Mouse (Mus musculus) bone marrow macrophage, adult 2 months (primary cell): ENCODE results near the gene Eif4g2. TPM values are rescaled to one million over a fixed set of nuclear protein-coding genes. Genes with fewer than 3 reads are reported as not detected.

Experiments
- H3K27ac ChIP-seq: 2 replicates; pipeline ENCODE4 v1.5.1; 2012; ENCODE audit warnings: low read depth, low read length; ENCODE audit not compliant: insufficient read depth
- H3K4me1 ChIP-seq: 2 replicates; pipeline ENCODE4 v1.6.1; 2012; ENCODE audit warnings: low read length; ENCODE audit not compliant: control insufficient read depth, insufficient read depth
- H3K4me3 ChIP-seq: 2 replicates; pipeline ENCODE4 v1.5.1; 2012; ENCODE audit warnings: mild to moderate bottlenecking, low read length, moderate library complexity; ENCODE audit not compliant: insufficient read depth
- CTCF ChIP-seq: IDR thresholded peaks from 2 replicates; pipeline ENCODE4 v1.5.1; 2012; ENCODE audit warnings: low read depth, mild to moderate bottlenecking, low read length, moderate library complexity
- POLR2A ChIP-seq: IDR thresholded peaks from 2 replicates; pipeline ENCODE4 v1.6.1; 2012; ENCODE audit warnings: mild to moderate bottlenecking, low read depth, low read length, borderline replicate concordance
- polyA plus RNA-seq: library from polyadenylated mRNA; stranded (reverse); fragments of >200 nt; gene quantifications from 2 replicates; pipeline ENCODE4 v1.2.4, GENCODE M21; 2012; ENCODE audit not compliant: missing spikeins, insufficient read depth, insufficient read length

The Eif4g2 gene
- polyA plus RNA-seq, 1 experiment: 428 TPM

DNA sequence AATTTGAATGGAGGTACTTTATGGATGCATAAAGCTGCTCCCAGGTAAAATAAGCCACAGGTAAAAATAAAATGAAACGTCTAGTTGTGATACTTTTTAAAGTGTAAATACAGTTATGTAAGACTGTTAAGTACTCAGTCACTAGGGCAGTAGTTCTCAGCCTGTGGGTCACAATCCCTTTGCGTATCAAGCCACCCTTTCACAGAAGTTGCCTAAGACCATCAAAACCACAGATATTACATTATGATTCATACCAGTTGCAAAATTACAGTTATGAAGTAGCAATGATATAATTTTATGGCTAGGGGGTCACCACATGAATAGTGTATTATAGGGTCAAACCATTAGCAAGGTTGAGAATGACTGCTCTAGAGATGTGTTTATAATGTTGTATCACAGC, 12.3 kb upstream of the Eif4g2 start:
- Histone ChIP-seq H3K4me1 (peaks cover 7% of the 10 kb centered on the region), H3K4me3 (no peak overlapping the region), H3K27ac (no peak overlapping the region)
- TF ChIP-seq POLR2A (no peak), CTCF (no peak)

DNA sequence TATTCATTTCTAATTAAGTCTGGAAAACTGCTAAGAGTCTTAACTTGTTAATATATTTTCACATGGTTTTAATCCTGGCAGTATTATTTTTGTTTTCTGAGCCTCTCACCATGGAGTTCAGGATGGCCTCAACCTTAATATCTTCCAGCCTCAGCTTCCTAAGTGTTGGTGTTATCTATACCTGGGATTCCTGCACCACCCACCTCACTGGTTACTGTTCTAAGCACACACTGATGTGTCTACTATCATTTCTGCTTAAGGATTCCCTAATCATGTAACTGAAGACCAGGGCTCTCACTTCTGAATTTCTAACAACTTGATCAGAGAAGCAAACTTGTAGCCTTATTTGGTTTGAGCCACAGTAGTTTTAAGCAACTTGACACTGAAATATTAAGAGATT, 2.3 kb upstream of the Eif4g2 start:
- TF ChIP-seq POLR2A (no peak), CTCF (no peak)
- Histone ChIP-seq H3K4me1 (peaks cover 3% of the 10 kb centered on the region), H3K4me3 (no peak overlapping the region), H3K27ac (no peak overlapping the region)

DNA sequence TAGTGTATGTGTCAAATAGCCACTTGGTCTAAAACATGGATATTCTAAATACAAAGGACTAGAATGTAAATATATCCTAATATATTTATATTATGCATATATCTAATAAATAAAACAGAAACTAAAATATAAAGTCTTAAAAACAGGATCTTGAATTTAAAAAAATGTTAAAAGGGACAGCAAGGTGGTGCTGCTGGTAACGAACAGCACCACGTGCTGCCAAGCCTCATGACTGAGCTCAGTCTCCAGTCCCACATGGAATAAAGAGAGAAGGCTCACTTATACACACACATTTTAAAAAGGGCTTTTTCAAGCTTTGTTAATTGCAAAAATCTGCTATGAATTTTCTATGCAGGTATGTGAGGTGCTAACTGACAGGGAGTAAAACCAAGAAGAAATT, 1.6 kb upstream of the Eif4g2 start:
- H3K4me3 ChIP-seq: no peak overlapping the region
- H3K27ac ChIP-seq: peak overlapping the region; percentile 6; the same call in 1 of the 2 replicates
- H3K4me1 ChIP-seq: peaks cover 8% of the 10 kb centered on the region
- TF ChIP-seq CTCF (no peak), POLR2A (no peak)

DNA sequence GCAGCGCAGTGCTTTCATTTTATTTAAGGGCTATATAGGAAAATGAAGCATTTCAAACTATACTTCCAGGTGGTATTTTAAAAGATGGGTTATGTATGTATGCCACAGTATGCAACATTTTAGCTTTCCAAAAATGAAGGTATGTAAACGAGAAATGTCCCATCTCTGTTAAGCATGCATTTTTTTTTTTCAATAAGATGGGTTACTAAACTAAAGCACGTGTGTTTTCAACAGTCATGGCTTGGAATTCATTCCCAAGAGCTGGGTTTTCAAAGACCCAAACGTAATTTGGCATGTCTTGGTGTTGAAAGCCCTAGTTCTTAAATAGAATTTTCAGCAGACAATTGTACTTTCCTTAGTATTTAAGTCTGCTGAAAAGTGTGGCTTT, 897 bp upstream of the Eif4g2 start:
- Histone ChIP-seq H3K27ac (peak overlapping the region; percentile 87), H3K4me1 (peaks cover 9% of the 10 kb centered on the region), H3K4me3 (peak overlapping the region; percentile 74)
- no peak for TF ChIP-seq POLR2A

DNA sequence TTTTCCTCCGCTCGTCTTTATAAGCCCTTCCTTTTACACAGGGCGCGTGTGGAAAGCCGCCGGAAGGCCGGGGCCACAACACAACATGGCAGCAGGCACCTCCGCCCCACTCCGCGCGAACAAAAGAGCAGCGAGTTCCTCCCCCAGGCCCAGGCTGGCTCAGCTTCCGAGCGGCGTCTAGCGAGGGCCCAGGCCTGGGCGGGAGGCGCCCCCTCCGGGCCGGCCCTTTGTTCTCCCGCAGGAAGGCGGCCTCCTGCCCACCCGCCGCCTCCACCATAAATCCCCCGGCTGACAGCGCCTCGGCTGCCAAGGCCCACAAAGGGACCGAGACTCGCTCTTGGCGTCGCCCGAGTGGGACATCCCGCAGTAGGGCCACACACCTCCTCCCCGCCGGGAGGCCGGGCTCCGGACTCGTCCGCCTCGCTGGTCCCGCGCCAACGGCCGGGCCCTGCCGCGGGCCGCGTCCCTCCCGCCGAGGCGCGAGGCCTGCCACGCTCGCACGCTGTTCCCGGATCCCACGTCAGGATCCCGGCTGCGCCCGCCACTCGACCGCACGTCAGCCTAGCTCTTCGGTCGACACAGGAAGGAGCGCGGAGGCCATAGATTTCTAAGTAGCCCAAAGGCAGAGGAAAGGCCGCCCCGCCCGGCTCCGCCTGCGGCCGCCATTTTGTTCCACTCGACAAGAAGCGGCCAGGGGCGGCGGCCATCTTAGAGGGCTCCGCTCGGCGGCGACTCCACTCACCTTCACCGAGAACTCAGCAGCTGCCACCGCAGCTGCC, 598 bp downstream of the Eif4g2 start:
- TF ChIP-seq CTCF: no peak
- TF ChIP-seq POLR2A: no peak
- peak overlapping the region; percentile 95 for H3K27ac ChIP-seq
- peaks cover 9% of the 10 kb centered on the region for H3K4me1 ChIP-seq
- H3K4me3 ChIP-seq: peak overlapping the region; percentile 70

DNA sequence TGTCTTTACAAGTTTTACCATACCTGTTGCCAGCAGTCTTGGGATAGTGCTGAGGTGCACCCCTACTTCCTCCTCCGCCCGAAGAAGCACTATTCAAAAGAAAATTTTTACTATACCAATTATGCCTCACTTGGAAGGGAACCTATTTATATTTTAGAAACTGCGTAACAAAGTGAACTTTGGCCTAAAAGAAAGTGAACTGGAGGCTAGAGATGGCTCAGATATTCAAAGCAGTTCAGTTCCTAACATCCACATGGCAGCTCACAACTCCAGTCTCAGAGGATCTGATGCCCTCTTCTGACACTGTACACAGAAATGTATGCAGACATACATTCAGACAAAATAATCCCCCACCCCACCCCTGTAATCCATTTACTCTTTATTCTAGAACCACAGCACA, 2.0 kb downstream of the Eif4g2 start:
- H3K4me1 ChIP-seq: peaks cover 9% of the 10 kb centered on the region
- no peak overlapping the region for H3K27ac ChIP-seq
- TF ChIP-seq CTCF (no peak), POLR2A (no peak)
- H3K4me3 ChIP-seq: peak overlapping the region; percentile 70

DNA sequence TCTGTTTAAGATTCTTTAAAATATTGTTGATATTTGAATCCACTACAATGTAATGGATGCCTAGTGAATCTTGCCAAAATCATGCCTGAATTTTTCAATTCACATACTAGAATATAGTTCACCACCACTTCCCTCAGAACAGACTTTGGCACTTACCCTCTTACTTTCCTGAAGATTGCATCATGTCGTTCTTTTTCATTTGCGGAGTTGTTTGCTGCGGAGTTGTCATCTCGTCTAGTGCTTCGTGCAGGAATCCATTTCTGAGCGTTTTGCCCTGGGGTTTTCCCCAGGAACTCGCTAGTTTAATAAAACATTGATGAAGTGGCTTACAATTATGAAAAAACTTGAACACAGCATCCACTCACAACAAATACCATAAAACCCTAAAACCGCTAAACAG, 2.8 kb downstream of the Eif4g2 start:
- TF ChIP-seq CTCF: no peak
- TF ChIP-seq POLR2A: no peak
- Histone ChIP-seq H3K4me1 (peaks cover 9% of the 10 kb centered on the region), H3K4me3 (peak overlapping the region; percentile 15), H3K27ac (no peak overlapping the region)

DNA sequence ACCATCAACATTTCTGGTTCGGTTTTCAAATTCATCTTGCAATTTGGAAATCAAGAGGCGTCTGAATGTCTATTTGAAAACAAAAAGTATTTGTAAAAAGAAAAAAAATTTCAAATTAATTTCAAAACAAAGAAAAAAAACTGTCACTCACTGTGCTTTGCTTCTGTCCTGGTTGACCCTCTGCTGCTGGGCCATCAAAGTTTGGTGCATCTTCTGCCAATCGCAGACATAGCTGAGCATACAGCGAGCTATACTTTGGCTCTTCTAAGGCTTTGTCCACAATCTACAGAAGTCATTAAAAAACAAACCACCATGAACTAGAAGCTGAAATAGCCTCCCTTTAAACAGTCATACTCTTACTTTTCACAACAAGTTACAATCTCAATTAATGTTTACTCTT, 4.6 kb downstream of the Eif4g2 start:
- peaks cover 7% of the 10 kb centered on the region for H3K4me1 ChIP-seq
- TF ChIP-seq CTCF (no peak), POLR2A (no peak)
- H3K27ac ChIP-seq: no peak overlapping the region
- no peak overlapping the region for H3K4me3 ChIP-seq

DNA sequence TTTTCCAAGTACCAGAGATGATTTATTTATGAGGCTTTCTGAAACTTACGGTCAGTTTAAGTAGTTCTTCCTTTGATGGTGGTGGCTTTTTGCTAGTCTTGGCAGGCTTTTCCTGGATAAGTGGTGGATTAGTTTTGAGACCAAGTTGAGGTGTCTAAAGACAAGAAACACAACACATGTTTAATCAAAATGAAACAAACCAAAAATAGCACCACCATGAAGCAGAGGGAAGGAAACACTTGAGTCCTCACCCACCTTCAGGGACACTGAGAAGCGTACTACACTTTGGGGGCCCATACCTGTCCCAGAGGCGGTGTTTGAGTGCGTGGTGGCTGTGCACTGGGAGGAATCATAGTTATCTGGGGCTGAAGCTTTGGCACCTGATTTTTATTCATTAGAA, 7.5 kb downstream of the Eif4g2 start:
- Histone ChIP-seq H3K4me1 (peaks cover 7% of the 10 kb centered on the region), H3K27ac (no peak overlapping the region), H3K4me3 (no peak overlapping the region)
- TF ChIP-seq POLR2A: no peak
- no peak for TF ChIP-seq CTCF

DNA sequence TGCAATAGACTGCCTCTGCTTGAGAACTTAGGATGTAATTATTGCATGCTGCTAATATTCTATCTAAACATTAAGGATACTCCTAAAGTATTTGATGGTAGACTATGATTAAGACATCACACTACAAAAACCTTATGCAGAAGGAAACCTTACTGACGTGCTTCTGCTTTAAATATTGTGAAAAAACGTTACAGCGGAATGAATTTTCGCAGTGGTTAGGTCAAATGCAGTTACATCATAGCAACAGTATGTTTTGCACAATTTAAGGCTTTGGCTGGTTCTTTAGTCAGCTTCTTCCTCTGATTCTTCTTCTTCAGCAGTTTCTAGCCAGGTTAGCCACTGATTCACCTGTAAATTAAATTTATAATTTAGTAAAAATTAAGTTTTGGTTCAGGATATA, 10.4 kb downstream of the Eif4g2 start:
- no peaks in the 10 kb centered on the region for H3K4me1 ChIP-seq
- no peak overlapping the region for H3K27ac ChIP-seq
- TF ChIP-seq CTCF (no peak), POLR2A (no peak)
- no peak overlapping the region for H3K4me3 ChIP-seq

DNA sequence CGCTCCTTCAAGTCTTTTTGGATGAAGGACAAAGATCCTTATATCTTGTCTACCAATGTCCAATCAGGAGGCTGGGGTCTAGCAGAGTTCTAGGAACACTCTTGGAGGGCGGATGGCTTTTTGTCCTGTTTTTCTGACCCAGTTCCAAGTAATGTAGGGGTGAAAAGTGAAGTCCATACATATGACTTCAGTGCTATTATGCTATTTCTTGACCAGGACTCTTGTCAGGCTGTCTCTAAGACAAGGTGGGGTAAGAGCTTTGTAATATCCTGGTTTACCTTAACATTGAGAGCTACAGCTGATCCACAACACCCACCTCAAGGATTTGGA, 12.7 kb downstream of the Eif4g2 start:
- TF ChIP-seq POLR2A: no peak
- no peak for TF ChIP-seq CTCF
- H3K4me1 ChIP-seq: no peaks in the 10 kb centered on the region
- no peak overlapping the region for H3K27ac ChIP-seq
- H3K4me3 ChIP-seq: no peak overlapping the region
